In the genomic region with DNA sequence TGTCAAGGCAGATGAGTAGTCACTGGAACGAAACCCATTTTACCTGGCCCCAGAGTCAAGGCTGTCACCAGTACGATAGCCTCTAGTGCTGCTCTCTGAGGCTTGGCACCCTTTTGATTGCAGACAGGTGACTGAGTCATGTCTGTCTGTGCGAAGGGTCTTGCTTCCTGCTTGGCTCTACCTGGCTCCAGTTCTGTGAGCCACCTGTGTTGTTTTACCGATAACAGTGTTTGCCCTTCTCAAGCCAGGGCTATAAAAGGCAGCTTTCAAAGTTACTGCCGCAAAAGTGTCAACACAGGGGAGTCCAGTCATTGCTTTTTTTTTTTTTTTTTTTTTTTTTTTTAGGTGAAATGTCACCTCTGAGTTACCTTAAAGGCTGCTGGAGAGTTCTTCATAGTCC, we compare ENCODE assay signal across 19 mouse cellular contexts.
DNase-seq lines count a peak whose midpoint lies in the region; ATAC-seq and TF ChIP-seq lines count a peak whose summit lies in the region.
"Had no signal": no experiment of that assay in that cellular context is flagged by ENCODE, and none has a peak within 500 bp of the region (broad histone marks: within the 10 kb centered on the region; RNA-seq: fewer than 3 reads in every experiment).

No protein-coding gene starts in this region.

- no peak for TF ChIP-seq CTCF in lung, embryonic 14.5 days (IDR thresholded peaks at IDR 0.05; ENCODE audit: low read depth)
- no peak for TF ChIP-seq CTCF in intestine, postnatal 0 days (IDR thresholded peaks at IDR 0.05; ENCODE audit: low read depth)
- no peak for TF ChIP-seq CTCF in liver, postnatal 0 days (IDR thresholded peaks at IDR 0.05; ENCODE audit: low read depth)

- H3K4me2 ChIP-seq in lung, embryonic 14.5 days, result no peak overlapping the region
- H3K4me2 ChIP-seq in intestine, postnatal 0 days (replicated peaks; ENCODE audit: low read depth), result no peak overlapping the region
- no peak overlapping the region for H3K4me2 ChIP-seq in liver, postnatal 0 days (ENCODE audit: low read depth, low read length)
- H3K4me2 ChIP-seq in stomach, embryonic 16.5 days (ENCODE audit: low read depth, low read length), result no peak overlapping the region
- no peak overlapping the region for H3K4me2 ChIP-seq in hindbrain, embryonic 14.5 days (replicated peaks)
- H3K4me2 ChIP-seq: embryonic facial prominence, embryonic 13.5 days; hindbrain, embryonic 13.5 days; midbrain, embryonic 12.5 days had no signal

- WGBS in lung, embryonic 14.5 days, result 65% methylated on average over 5 of the region's 5 CpGs
- WGBS in intestine, postnatal 0 days, result 43% methylated on average over 5 of the region's 5 CpGs
- 75% methylated on average over 5 of the region's 5 CpGs for WGBS in liver, postnatal 0 days (ENCODE audit: insufficient replicate concordance)
- WGBS in stomach, embryonic 16.5 days, result 67% methylated on average over 5 of the region's 5 CpGs
- 96% methylated on average over 5 of the region's 5 CpGs for WGBS in hindbrain, embryonic 14.5 days

- peak overlapping the region; percentile 84 for H3K27ac ChIP-seq in lung, embryonic 14.5 days (ENCODE audit: low read depth)
- H3K27ac ChIP-seq in intestine, postnatal 0 days (ENCODE audit: low read depth, low read length), result peak overlapping the region; percentile 73; the same call in 1 of the 2 replicates
- H3K27ac ChIP-seq in liver, postnatal 0 days (ENCODE audit: low read depth), result no peak overlapping the region
- H3K27ac ChIP-seq in stomach, embryonic 16.5 days (ENCODE audit: low read length), result peak overlapping the region; percentile 70
- no peak overlapping the region for H3K27ac ChIP-seq in hindbrain, embryonic 14.5 days
- H3K27ac ChIP-seq: embryonic facial prominence, embryonic 13.5 days; hindbrain, embryonic 13.5 days; macrophage; midbrain, embryonic 12.5 days had no signal

- ATAC-seq in lung, embryonic 14.5 days (ENCODE audit: insufficient read depth), result peak; percentile 90
- peak; percentile 89 for ATAC-seq in intestine, postnatal 0 days
- peak; percentile 73 for ATAC-seq in liver, postnatal 0 days
- peak; percentile 91 for ATAC-seq in stomach, embryonic 16.5 days (ENCODE audit: insufficient read depth, low FRiP score)
- no peak for ATAC-seq in hindbrain, embryonic 14.5 days (ENCODE audit: low FRiP score)

- no peaks in the 10 kb centered on the region for H3K36me3 ChIP-seq in lung, embryonic 14.5 days (ENCODE audit: insufficient read depth)
- H3K36me3 ChIP-seq in intestine, postnatal 0 days (ENCODE audit: control insufficient read depth, insufficient read depth), result no peaks in the 10 kb centered on the region
- H3K36me3 ChIP-seq in liver, postnatal 0 days (replicated peaks; ENCODE audit: insufficient read depth, low read length), result no peaks in the 10 kb centered on the region
- no peaks in the 10 kb centered on the region for H3K36me3 ChIP-seq in stomach, embryonic 16.5 days (ENCODE audit: control insufficient read depth, insufficient read depth, low read length)
- no peaks in the 10 kb centered on the region for H3K36me3 ChIP-seq in hindbrain, embryonic 14.5 days (replicated peaks; ENCODE audit: control insufficient read depth, insufficient read depth)
- H3K36me3 ChIP-seq: embryonic facial prominence, embryonic 13.5 days; G1E; hindbrain, embryonic 13.5 days; midbrain, embryonic 12.5 days had no signal

- no peaks in the 10 kb centered on the region for H3K9me3 ChIP-seq in lung, embryonic 14.5 days (ENCODE audit: low read depth, low read length)
- H3K9me3 ChIP-seq in intestine, postnatal 0 days (ENCODE audit: control insufficient read depth), result no peaks in the 10 kb centered on the region
- H3K9me3 ChIP-seq in liver, postnatal 0 days (ENCODE audit: low read length), result no peaks in the 10 kb centered on the region
- no peaks in the 10 kb centered on the region for H3K9me3 ChIP-seq in stomach, embryonic 16.5 days (replicated peaks; ENCODE audit: control insufficient read depth, low read length)
- no peaks in the 10 kb centered on the region for H3K9me3 ChIP-seq in hindbrain, embryonic 14.5 days (ENCODE audit: control insufficient read depth, low read length)
- H3K9me3 ChIP-seq: embryonic facial prominence, embryonic 13.5 days; G1E; hindbrain, embryonic 13.5 days; midbrain, embryonic 12.5 days had no signal

- no peak overlapping the region for H3K9ac ChIP-seq in lung, embryonic 14.5 days
- H3K9ac ChIP-seq in intestine, postnatal 0 days (ENCODE audit: low read depth, low read length), result no peak overlapping the region
- H3K9ac ChIP-seq in liver, postnatal 0 days (replicated peaks), result no peak overlapping the region
- no peak overlapping the region for H3K9ac ChIP-seq in stomach, embryonic 16.5 days (ENCODE audit: low read length)
- no peak overlapping the region for H3K9ac ChIP-seq in hindbrain, embryonic 14.5 days
- H3K9ac ChIP-seq: embryonic facial prominence, embryonic 13.5 days; hindbrain, embryonic 13.5 days; midbrain, embryonic 12.5 days had no signal

- peak; percentile 56 for DNase-seq in lung, embryonic 14.5 days
- no peak for DNase-seq in lung, postnatal 10 days
- peak; percentile 18 for DNase-seq in liver, postnatal 0 days
- no peak for DNase-seq in adrenal gland, adult 8-10 months
- no peak for DNase-seq in hindbrain, embryonic 14.5 days (ENCODE audit: low spot score)
- DNase-seq: cerebellum, adult 9-11 months; gastrocnemius, postnatal 10 days; heart, postnatal 10 days; kidney, adult 2 months; kidney, postnatal 4 days; right cerebral cortex, postnatal 25 days; thymus, adult 2 months had no signal

- TF ChIP-seq EP300 in liver, postnatal 0 days (IDR thresholded peaks at IDR 0.05; ENCODE audit: low read depth), result peak; percentile 44

- no peaks in the 10 kb centered on the region for H3K27me3 ChIP-seq in lung, embryonic 14.5 days (ENCODE audit: insufficient read depth, low read length)
- no peaks in the 10 kb centered on the region for H3K27me3 ChIP-seq in intestine, postnatal 0 days (replicated peaks; ENCODE audit: control insufficient read depth, insufficient read depth, low read length)
- H3K27me3 ChIP-seq in liver, postnatal 0 days (ENCODE audit: insufficient read depth, low read length), result no peaks in the 10 kb centered on the region
- H3K27me3 ChIP-seq in stomach, embryonic 16.5 days (ENCODE audit: control insufficient read depth, insufficient read depth, low read length), result no peaks in the 10 kb centered on the region
- 0 out of 2 replicates have a peak, but pooled peaks cover 2% of the 10 kb centered on the region for H3K27me3 ChIP-seq in hindbrain, embryonic 14.5 days (ENCODE audit: control insufficient read depth, insufficient read depth, low read length)
- H3K27me3 ChIP-seq: embryonic facial prominence, embryonic 13.5 days; midbrain, embryonic 12.5 days had no signal

- H3K4me1 ChIP-seq in lung, embryonic 14.5 days (ENCODE audit: insufficient read depth), result 0 out of 2 replicates have a peak, but pooled peaks cover 6% of the 10 kb centered on the region
- peaks cover 3% of the 10 kb centered on the region for H3K4me1 ChIP-seq in intestine, postnatal 0 days (replicated peaks; ENCODE audit: control insufficient read depth, insufficient read depth, low read length)
- peaks cover 15% of the 10 kb centered on the region for H3K4me1 ChIP-seq in liver, postnatal 0 days (ENCODE audit: insufficient read depth)
- 0 out of 2 replicates have a peak, but pooled peaks cover 4% of the 10 kb centered on the region for H3K4me1 ChIP-seq in stomach, embryonic 16.5 days (ENCODE audit: control insufficient read depth, insufficient read depth, low read length)
- 0 out of 2 replicates have a peak, but pooled peaks cover under 1% of the 10 kb centered on the region for H3K4me1 ChIP-seq in hindbrain, embryonic 14.5 days (replicated peaks; ENCODE audit: control insufficient read depth, insufficient read depth, low read length)
- H3K4me1 ChIP-seq: embryonic facial prominence, embryonic 13.5 days had no signal

- no peak overlapping the region for H3K4me3 ChIP-seq in lung, embryonic 14.5 days (ENCODE audit: low read depth, low read length)
- no peak overlapping the region for H3K4me3 ChIP-seq in intestine, postnatal 0 days (ENCODE audit: low read depth, low read length)
- no peak overlapping the region for H3K4me3 ChIP-seq in liver, postnatal 0 days (ENCODE audit: low read depth, low read length)
- no peak overlapping the region for H3K4me3 ChIP-seq in stomach, embryonic 16.5 days (replicated peaks; ENCODE audit: low read length)
- no peak overlapping the region for H3K4me3 ChIP-seq in hindbrain, embryonic 14.5 days (replicated peaks; ENCODE audit: low read length)
- H3K4me3 ChIP-seq: embryonic facial prominence, embryonic 13.5 days; hindbrain, embryonic 13.5 days; midbrain, embryonic 12.5 days had no signal

Comparison
In these comparisons a context has a peak if more than half of its experiments do, and no peak if none do; other contexts are left out.
1. DNase-seq: peak in lung, embryonic 14.5 days (single experiment) and liver, postnatal 0 days (single experiment); none in lung, postnatal 10 days (single experiment), adrenal gland, adult 8-10 months (single experiment) and hindbrain, embryonic 14.5 days (single experiment).
2. H3K27ac ChIP-seq: peak in lung, embryonic 14.5 days (single experiment), intestine, postnatal 0 days (single experiment) and stomach, embryonic 16.5 days (single experiment); none in liver, postnatal 0 days (single experiment) and hindbrain, embryonic 14.5 days (single experiment).